Mouse (Mus musculus) right cerebral cortex, adult 18-20 months (tissue): ENCODE measurements around the gene Tlr5.

Experiments
- DNase-seq: peaks from one replicate; pipeline ENCODE4 v3.0.0; 2022; ENCODE audit warnings: mixed read lengths

Tlr5 gene

DNA sequence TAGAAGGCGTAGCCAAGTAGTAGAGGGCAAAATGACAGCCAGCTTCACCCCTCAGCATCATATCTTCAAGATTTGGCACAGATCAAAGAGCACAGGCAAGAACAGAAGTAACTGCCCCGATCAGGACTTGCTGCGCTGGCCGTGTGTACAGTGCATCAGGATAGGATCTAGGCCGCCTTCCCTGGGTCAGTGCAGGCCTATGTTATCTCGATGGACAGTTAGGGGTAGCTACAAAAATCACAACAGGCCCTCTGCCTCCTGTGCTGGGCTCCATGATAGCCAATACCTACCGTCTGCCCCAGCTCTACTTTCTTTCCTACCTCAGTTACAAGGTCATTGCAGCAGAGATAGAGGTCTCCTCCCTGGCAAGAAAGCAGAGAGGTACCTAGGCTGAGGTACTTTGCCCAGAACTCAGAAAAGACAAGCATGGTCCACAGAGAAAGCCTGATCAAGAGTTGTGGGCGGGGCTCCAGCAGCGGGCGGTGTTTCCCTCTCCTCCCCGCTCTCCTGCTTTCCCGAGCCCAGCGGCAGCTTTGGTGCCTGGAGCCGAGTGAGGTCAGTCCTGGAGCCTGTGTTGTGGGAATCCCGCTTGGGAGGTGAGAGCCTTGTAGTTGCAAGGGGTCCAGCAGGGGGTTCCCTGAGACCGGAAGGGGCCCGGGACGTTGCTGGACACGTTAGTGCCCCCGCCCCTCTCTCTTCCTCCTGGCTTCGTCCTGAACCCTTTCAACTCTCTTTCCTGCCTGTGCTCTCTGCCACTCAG, at the start of gene Tlr5:
Tlr5 (plus strand) TSS at position 502 of the 760 bp plus-strand sequence.
- DNase-seq, result no peak

DNA sequence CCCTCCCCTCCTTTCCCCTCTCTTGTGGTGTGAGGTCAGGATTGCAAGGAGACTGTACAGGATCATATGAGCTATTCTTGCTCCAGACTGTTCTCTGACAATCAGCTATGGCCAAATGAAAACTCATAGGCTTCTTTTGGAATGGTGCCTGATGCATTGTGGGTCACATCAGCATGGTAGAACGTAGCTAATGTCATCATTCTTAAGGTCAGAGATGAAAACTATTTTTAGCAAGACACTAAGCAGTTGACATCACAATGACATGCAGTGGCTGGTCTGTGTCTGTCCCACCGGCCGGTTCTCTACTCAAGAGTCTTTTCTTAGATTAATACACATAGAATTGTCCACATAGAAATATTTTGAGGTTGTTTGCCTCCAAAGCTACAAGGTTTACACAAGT, 48.9 kb upstream of the Tlr5 start:
- no peak for DNase-seq

- peak; percentile 94 for DNase-seq
These were observed 46.2 kb upstream of the Tlr5 start for GRCm38 (mm10) chr1:182908050-182909036.

- DNase-seq, result no peak
These were observed 45.5 kb upstream of the Tlr5 start for GRCm38 (mm10) chr1:182909066-182909465.

GRCm38 (mm10) chr1:182909596-182909995, 45.0 kb upstream of the Tlr5 start:
- DNase-seq, result no peak

DNA sequence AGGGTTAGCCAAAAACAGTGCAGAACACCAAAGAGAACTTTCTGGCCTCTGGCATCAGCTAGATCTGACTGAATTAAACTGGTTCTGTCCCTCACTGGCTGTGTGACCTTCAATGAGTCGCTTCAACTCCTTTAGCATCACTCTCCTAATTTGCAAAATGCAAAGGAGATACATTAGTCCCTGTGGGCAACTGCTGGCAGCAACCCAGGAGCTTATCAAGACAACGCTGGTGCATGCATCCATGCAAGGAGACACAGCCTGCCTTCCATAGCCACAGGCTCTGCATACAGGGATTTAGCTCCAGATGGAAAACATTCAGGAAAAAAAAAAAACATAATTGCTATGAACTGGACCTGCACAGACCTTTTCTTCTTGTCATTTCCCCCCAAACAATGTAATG, 42.0 kb upstream of the Tlr5 start:
- no peak for DNase-seq

GRCm38 (mm10) chr1:182914121-182914908, 40.3 kb upstream of the Tlr5 start:
- no peak for DNase-seq

GRCm38 (mm10) chr1:182916166-182916565, 38.4 kb upstream of the Tlr5 start:
- no peak for DNase-seq

DNA sequence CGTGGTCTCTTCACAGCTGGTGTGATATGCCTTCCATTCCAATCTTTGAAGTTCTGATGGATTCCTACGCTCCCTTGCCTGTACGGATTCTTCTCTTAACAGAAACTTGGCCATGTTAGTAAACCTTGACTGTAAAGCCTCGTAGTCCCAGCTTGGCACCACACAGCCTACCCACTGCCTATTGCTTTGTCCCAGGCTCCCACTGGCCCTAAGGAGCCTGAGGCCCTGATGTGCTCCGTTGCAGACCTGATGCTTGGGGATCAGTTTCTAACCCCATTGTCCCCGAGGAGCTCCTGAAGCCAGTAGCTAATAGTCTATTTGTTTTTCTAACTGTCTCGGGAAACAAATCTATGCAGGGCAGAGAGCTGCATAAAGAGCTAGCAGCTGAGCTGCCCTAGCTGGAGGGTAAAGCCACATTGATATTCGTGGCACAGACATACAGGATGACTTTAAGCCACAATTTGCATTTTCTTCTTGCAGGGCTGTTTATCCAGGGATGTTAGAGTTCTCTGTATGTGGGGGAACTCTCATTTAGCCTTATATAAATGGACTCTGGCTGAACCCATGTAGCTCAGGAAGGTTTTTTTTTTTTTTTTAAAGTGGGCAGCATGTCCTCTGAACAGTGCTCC, 35.8 kb upstream of the Tlr5 start:
- DNase-seq, result no peak

- DNase-seq, result no peak
These were observed 31.8 kb upstream of the Tlr5 start for GRCm38 (mm10) chr1:182922824-182923223.

- no peak for DNase-seq
These were observed 28.1 kb upstream of the Tlr5 start for GRCm38 (mm10) chr1:182926465-182926864.

DNA sequence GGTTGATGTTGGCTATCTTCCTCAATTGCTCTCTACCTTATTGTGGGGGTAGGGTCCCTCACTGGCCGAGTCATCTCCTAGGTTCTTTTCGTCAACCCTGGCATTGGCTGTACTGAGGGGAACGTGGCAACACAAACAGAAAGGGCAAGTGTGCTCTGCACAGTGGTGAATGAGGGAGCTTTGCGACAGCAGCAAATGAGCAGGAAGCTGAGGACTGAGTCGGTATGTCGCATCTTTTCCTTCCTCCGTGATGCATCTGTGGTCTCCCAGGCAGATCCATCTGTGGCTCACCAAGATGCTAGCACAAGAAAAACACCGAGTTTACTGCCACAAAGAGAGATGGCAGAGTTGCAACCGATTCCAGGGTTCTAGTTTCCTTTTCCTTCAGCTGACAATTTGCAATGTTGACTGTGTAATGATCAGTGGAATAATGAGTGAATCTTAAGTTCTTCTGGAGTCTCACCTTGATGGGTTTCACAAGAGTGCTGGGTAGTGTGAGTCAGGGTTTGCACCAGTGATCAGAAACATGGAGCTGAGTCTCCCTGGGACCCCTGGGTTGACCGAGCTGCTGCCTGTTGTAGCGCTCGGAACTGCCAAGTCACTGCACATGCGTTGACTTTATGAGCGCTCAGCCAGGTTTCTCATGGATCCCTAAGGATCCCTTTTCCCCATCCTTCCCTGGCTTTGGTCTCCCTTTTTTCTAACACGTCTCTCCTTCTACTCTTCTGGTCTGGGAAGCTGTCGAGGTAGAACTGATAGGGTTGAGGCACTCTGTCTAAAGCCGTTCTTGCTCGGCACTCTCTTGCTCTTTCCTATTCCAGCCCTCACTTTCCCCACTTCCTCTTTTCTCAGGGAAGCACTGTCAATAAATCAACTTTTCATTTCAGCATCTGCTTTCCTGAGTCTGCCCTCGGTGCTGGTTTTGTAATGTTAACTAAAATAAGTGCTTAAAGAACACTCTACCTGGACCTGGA, 26.4 kb upstream of the Tlr5 start:
- no peak for DNase-seq

DNA sequence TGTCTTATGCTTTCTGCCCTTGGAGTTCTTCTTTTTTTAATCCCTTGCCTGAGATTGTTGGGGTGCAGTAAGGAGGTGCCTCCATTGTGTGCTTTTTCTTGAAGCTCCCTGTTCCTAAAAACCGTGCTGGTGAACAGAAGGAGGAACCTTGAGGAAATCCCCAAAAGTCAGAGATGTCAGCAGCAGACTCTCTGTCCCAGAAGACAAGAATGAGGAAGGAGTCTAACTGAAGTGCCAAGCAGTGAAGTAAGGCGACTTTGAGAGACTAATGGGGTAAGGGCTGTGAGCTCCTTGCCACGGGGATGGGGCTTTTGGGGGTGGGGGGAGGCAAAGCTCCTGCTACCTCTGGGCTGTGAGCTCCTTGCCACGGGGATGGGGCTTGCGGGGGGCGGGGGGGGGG, 19.1 kb upstream of the Tlr5 start:
- DNase-seq, result no peak

DNA sequence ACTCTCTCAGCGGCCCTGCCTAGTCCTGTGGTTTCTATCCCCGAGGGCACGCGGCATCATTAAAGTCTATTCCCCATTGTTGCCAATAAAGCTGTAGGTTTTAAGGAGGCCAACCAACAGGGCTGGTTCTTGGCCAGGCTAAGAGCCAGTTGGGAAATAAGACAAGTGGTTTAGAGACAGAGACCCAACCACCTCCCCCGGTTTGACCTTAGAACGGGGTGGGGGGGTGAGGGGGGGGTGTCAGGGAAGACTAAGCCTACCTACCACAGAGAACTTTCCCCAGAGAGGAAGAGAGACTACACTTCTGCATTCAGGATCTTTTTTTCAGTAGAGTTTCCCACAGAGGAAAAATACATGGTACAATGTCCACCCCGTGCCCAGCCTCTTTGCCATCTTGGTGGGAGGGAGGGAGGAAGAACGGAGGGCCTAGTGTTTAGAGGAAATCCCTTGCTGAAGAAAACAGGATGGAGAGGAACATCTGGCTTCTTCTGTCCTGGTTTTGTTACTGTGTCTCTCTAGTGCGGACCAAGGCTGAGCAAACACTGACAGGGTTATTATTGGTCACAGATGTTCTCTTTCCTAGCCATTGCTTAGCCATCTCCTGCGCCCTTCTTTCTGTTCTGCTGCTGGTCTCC, 17.0 kb upstream of the Tlr5 start:
- no peak for DNase-seq

DNA sequence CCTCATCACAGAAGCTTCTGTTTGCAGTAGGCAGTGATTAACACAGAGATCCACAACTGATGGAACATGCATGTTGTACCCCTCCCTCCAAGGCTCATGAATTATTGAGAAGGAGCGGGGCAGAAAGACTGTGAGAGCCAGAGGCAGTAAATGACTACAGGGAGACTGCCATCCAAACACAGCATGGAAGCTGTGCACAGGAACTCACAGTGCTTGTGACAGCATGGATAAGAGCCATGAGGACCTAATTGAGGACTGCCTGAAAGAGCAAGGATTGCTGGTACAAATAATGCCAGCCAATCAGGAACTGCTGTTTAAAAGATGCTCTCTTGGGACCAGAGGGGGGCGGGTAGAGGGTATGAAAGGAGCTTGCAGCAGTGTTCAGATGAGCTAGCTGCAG, 12.7 kb upstream of the Tlr5 start:
- DNase-seq, result no peak

DNA sequence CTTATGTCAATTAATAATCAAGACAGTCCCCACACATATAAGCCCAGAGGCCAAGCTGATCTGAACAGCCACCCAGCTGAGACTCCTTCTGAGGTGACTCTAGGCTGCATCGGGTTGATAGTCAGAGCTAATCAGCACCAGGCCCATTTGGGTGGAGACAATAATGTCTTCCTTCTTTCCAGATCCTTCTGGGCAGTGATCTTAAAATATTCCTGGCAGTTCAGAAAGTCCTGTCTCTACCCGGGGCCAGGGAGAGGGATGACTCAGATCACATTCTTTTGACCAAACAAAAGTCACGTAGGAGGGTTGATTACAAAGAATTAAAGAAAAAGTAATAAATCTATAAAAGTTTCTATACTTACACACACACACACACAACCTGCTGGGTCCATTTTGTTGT, 10.7 kb upstream of the Tlr5 start:
- no peak for DNase-seq

DNA sequence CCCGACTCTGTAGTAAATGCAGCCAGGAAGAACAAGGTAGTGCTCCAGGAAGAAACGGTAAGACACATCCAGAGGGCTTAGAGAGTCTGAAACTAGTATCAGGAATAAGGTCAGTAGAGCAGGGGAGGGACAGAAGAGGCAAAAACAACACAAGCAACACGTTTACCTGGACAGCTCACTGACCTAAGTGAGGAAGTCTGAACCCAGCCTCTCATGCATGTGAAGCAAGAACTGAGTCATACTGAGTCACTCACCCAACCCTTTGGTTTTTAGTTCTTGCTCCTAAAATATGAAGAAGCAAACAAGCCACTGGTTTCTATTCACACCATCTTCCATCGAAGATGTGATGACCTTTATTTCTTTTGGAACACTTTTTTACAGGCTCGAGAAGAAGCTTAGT, 9.9 kb upstream of the Tlr5 start:
- DNase-seq, result no peak

- no peak for DNase-seq
These were observed 9.0 kb upstream of the Tlr5 start for GRCm38 (mm10) chr1:182945561-182945960.

- DNase-seq, result peak; percentile 89
These were observed 3.3 kb upstream of the Tlr5 start for GRCm38 (mm10) chr1:182951298-182951697.

DNA sequence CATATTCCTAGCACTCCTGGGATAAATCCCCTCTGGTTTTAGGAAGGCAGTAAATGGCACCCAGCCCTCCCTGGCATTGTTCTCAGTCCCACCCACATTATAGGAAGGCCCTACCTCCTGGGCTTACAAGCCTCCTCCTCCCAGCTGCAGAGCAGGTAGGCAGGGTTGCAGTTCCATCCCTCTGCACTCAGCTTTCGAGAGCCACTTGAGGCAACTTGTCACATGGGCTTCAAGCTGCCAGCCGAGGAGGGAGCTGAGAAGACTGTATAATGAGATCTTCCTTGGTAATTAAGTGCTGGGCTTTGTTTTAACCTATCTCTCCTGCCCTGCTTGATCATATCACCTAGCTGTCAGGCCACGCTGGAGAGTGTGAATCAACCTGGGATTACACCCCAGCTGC, 1.4 kb upstream of the Tlr5 start:
- DNase-seq, result no peak

DNA sequence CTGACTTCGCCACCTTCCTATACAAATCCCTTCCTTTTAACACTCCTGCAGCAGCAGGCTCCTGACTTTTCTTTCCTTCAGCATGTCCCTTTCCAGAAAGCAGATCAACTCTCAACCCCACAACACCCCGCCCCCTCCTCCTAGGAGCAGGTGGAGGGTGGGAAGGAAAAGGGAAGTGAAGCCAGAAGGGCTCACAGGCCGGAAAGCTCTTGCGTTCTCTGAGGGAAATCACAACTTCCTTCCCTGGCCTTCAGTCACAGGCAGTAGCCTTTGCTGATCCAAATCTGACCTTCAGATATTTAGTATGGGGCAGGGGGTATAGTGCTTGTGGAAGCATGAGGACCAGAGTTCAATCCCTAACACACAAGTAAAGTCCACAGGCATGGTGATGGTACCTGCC, 921 bp upstream of the Tlr5 start:
- DNase-seq, result no peak
